In the genomic region with DNA sequence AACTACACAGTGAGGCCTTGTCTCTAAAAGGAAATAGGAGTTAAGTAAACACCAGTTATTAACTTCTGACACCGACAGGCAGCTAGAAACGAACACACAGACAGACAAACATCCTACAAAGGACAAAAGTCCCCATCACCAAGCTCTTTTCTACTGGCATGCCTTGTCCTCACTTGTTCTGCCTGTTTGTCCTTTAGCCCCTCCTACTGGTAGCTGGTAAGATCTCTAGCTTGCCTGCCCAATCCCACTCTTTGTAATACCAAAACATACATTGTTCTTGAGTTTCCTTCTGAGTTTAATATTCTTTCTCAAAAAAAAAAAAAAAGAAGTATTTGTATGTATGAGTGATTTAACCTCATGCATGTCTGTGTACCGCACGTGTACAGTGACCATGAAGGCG, we compare ENCODE assay signal across 11 mouse cellular contexts. TPM values are rescaled to one million over a fixed set of nuclear protein-coding genes. Genes with fewer than 3 reads are reported as not detected.
DNase-seq lines count a peak whose midpoint lies in the region; ATAC-seq and TF ChIP-seq lines count a peak whose summit lies in the region.
"Had no signal": no experiment of that assay in that cellular context is flagged by ENCODE, and none has a peak within 500 bp of the region (broad histone marks: within the 10 kb centered on the region; RNA-seq: fewer than 3 reads in every experiment).

No protein-coding gene starts in this region.

- peak; percentile 31 for TF ChIP-seq RAD21 in CH12.LX (IDR thresholded peaks at IDR 0.05; ENCODE audit: low read depth, low read length)

- H3K27ac ChIP-seq in kidney, postnatal 0 days: no peak overlapping the region
- H3K27ac ChIP-seq in CH12.LX (ENCODE audit: insufficient read depth, low read depth): no peak overlapping the region
- H3K27ac ChIP-seq: liver, embryonic 15.5 days had no signal

- no peak overlapping the region for H3K9ac ChIP-seq in kidney, postnatal 0 days (ENCODE audit: low read depth, low read length)
- H3K9ac ChIP-seq in CH12.LX (ENCODE audit: insufficient read depth, low read depth): no peak overlapping the region
- H3K9ac ChIP-seq: liver, embryonic 15.5 days had no signal

- TF ChIP-seq EP300 in CH12.LX (IDR thresholded peaks at IDR 0.05; ENCODE audit: low read length): no peak

- peak; percentile 57 for TF ChIP-seq CTCF in kidney, postnatal 0 days (IDR thresholded peaks at IDR 0.05; ENCODE audit: low read depth)
- TF ChIP-seq CTCF in CH12.LX (conservative IDR thresholded peaks at IDR 0.05 in 1 of 2, IDR thresholded peaks at IDR 0.05 in 1 of 2; ENCODE audit: low read depth in 2 of 2, low read length in 2 of 2): peak; percentile 16 to 58; a peak in 2 of 4 replicates

- peak; percentile 45 for DNase-seq in CD4-positive, CD25-positive, alpha-beta regulatory T cell, adult 2 months (ENCODE audit: low read depth, low spot score)
- peak; percentile 31 for DNase-seq in kidney, postnatal 0 days (ENCODE audit: low spot score)
- DNase-seq in kidney, postnatal 10 days: no peak
- peak; percentile 51 for DNase-seq in CH12.LX (ENCODE audit: extremely low read depth)
- DNase-seq in induced T-regulatory cell, adult 2 months (ENCODE audit: low read depth): peak; percentile 42
- no peak for DNase-seq in kidney, postnatal 4 days
- DNase-seq in heart, adult 8-10 months (ENCODE audit: low spot score): no peak

- 84% methylated on average over 5 of the region's 5 CpGs for WGBS in kidney, postnatal 0 days

- no peak overlapping the region for H3K4me3 ChIP-seq in kidney, postnatal 0 days (replicated peaks; ENCODE audit: low read depth, low read length)
- no peak overlapping the region for H3K4me3 ChIP-seq in CH12.LX (replicated peaks in 1 of 3; ENCODE audit: low read depth in 2 of 3, low read length in 2 of 3, poor library complexity in 1 of 3)
- H3K4me3 ChIP-seq: liver, embryonic 15.5 days had no signal

- no peaks in the 10 kb centered on the region for H3K4me1 ChIP-seq in kidney, postnatal 0 days (replicated peaks; ENCODE audit: insufficient read depth, low read length)
- no peaks in the 10 kb centered on the region for H3K4me1 ChIP-seq in CH12.LX (ENCODE audit: control insufficient read depth in 1 of 2, insufficient read depth in 2 of 2)
- H3K4me1 ChIP-seq: liver, embryonic 15.5 days had no signal

- H3K9me3 ChIP-seq in kidney, postnatal 0 days (replicated peaks; ENCODE audit: low read length): no peaks in the 10 kb centered on the region
- no peaks in the 10 kb centered on the region for H3K9me3 ChIP-seq in CH12.LX (replicated peaks; ENCODE audit: low read length)
- H3K9me3 ChIP-seq: liver, embryonic 15.5 days had no signal

- dilution Hi-C loops in CH12.LX (cut with MboI; ENCODE audit: extremely low pct_ligation_motif_present, extremely low pct_unique_long_range_greater_than_20kb, low sequenced_read_pairs): no loop called here

- TF ChIP-seq POLR2A in CH12.LX (IDR thresholded peaks at IDR 0.05; ENCODE audit: low read depth, low read length): no peak

- H3K27me3 ChIP-seq in kidney, postnatal 0 days (ENCODE audit: insufficient read depth, low read length): no peaks in the 10 kb centered on the region
- no peaks in the 10 kb centered on the region for H3K27me3 ChIP-seq in CH12.LX (replicated peaks)
- H3K27me3 ChIP-seq: liver, embryonic 15.5 days had no signal

- ATAC-seq in CD4-positive, CD25-positive, alpha-beta regulatory T cell, adult 4 months: no peak
- ATAC-seq in kidney, postnatal 0 days (replicated peaks; ENCODE audit: low FRiP score, low read depth): no peak
- ATAC-seq: activated CD4-positive, CD25-positive, alpha-beta regulatory T cell, adult 4 months had no signal

- H3K4me2 ChIP-seq in kidney, postnatal 0 days (ENCODE audit: low read length): no peak overlapping the region
- no peak overlapping the region for H3K4me2 ChIP-seq in CH12.LX (ENCODE audit: insufficient read depth, low read depth, poor library complexity, severe bottlenecking)
- H3K4me2 ChIP-seq: liver, embryonic 15.5 days had no signal

- H3K36me3 ChIP-seq in kidney, postnatal 0 days (ENCODE audit: insufficient read depth, low read length): peaks cover 49% of the 10 kb centered on the region
- peaks cover 68 to 91% of the 10 kb centered on the region in 2 experiments for H3K36me3 ChIP-seq in CH12.LX (replicated peaks in 1 of 2; ENCODE audit: control insufficient read depth in 1 of 2, insufficient read depth in 1 of 2, low read length in 1 of 2)

- peaks cover 25% of the 10 kb centered on the region for H3K79me2 ChIP-seq in CH12.LX (replicated peaks; ENCODE audit: control insufficient read depth, extremely low read depth, insufficient read depth, poor library complexity, severe bottlenecking)

- in situ Hi-C loops in CH12.LX (cut with MboI; ENCODE audit: low pct_ligation_motif_present, low pct_unique_long_range_greater_than_20kb, low sequenced_read_pairs): no loop called here

TF ChIP-seq in CH12.LX, 34 proteins besides CTCF, POLR2A, EP300 and RAD21:
- no peak for TF ChIP-seq USF2 (conservative IDR thresholded peaks at IDR 0.05; ENCODE audit: low read depth, low read length)
- peak; percentile 10; the same call in 1 of the 2 replicates for TF ChIP-seq SMC3 (IDR thresholded peaks at IDR 0.05; ENCODE audit: low read depth, low read length)
- no peak for TF ChIP-seq CHD1 (IDR thresholded peaks at IDR 0.05; ENCODE audit: low read depth, low read length)

RNA-seq across cellular contexts. Expression of a gene that starts 10.1 kb away (rescaled TPM):
- polyA plus RNA-seq in CD4-positive, CD25-positive, alpha-beta regulatory T cell, adult 4 months (2017; shearing (Covaris generic)): not detected
- 0.91 and 3.0 TPM in 2 replicates for polyA plus RNA-seq in kidney, postnatal 0 days (2015; fragmentation: Nextera tagmentation; extraction: Ambion mirVana)
- total RNA-seq in CH12.LX (2012; rRNA removed) (0.25 TPM in 1 of 2 replicates, not detected in the other), CH12.LX (2014; rRNA removed) (not detected in 2 replicates)
- 25.0 TPM in 2 replicates for polyA plus RNA-seq in CH12.LX (2012; ENCODE audit: insufficient read length, low read depth)
- not detected for total RNA-seq in heart, adult 8-10 months (2022)
- total RNA-seq: gastrocnemius, adult 18-20 months had no signal
- polyA plus RNA-seq: activated CD4-positive, CD25-positive, alpha-beta regulatory T cell, adult 4 months; liver, embryonic 15.5 days had no signal

RNA-seq across cellular contexts. Expression of a gene that starts 19.6 kb away (rescaled TPM):
- 100 to 1,000 TPM; 122 to 138 TPM for polyA plus RNA-seq in CD4-positive, CD25-positive, alpha-beta regulatory T cell, adult 4 months (2017; shearing (Covaris generic))
- 457 and 487 TPM in 2 replicates for polyA plus RNA-seq in kidney, postnatal 0 days (2015; fragmentation: Nextera tagmentation; extraction: Ambion mirVana)
- total RNA-seq in CH12.LX (2012; rRNA removed): 605 and 763 TPM in 2 replicates
- 1,124 and 1,127 TPM in 2 replicates for total RNA-seq in CH12.LX (2014; rRNA removed)
- 1,263 and 1,327 TPM in 2 replicates for polyA plus RNA-seq in CH12.LX (2012; ENCODE audit: insufficient read length, low read depth)
- 10 to 100 TPM; 30.5 to 40.3 (median 34.7) TPM for total RNA-seq in heart, adult 8-10 months (2022)

RNA-seq across cellular contexts. Expression of a gene that starts 19.7 kb away (rescaled TPM):
- polyA plus RNA-seq in CD4-positive, CD25-positive, alpha-beta regulatory T cell, adult 4 months (2017; shearing (Covaris generic)): 10 to 100 TPM; 42.2 to 67.6 TPM
- polyA plus RNA-seq in kidney, postnatal 0 days (2015; fragmentation: Nextera tagmentation; extraction: Ambion mirVana): 53.0 and 59.2 TPM in 2 replicates
- total RNA-seq in CH12.LX (2012; rRNA removed): 155 and 208 TPM in 2 replicates
- 196 and 199 TPM in 2 replicates for total RNA-seq in CH12.LX (2014; rRNA removed)
- polyA plus RNA-seq in CH12.LX (2012; ENCODE audit: insufficient read length, low read depth): 216 and 252 TPM in 2 replicates
- 10 to 100 TPM; 15.8 to 19.5 (median 17.7) TPM for total RNA-seq in heart, adult 8-10 months (2022)

RNA-seq across cellular contexts. Expression of a gene that starts 20.9 kb away (rescaled TPM):
- polyA plus RNA-seq in CD4-positive, CD25-positive, alpha-beta regulatory T cell, adult 4 months (2017; shearing (Covaris generic)): 10 to 100 TPM; 21.1 to 25.9 TPM
- 15.6 and 18.5 TPM in 2 replicates for polyA plus RNA-seq in kidney, postnatal 0 days (2015; fragmentation: Nextera tagmentation; extraction: Ambion mirVana)
- total RNA-seq in CH12.LX (2012; rRNA removed) (31.8 and 44.1 TPM in 2 replicates), CH12.LX (2014; rRNA removed) (29.1 and 34.4 TPM in 2 replicates)
- polyA plus RNA-seq in CH12.LX (2012; ENCODE audit: insufficient read length, low read depth): 39.9 and 42.9 TPM in 2 replicates
- 10 to 100 TPM; 10.8 to 15.7 (median 12.7) TPM for total RNA-seq in heart, adult 8-10 months (2022)

RNA-seq across cellular contexts. Expression of a gene that starts 33.2 kb away (rescaled TPM):
- 1 to 10 TPM; 1.6 to 3.2 TPM for polyA plus RNA-seq in CD4-positive, CD25-positive, alpha-beta regulatory T cell, adult 4 months (2017; shearing (Covaris generic))
- 13.1 and 13.5 TPM in 2 replicates for polyA plus RNA-seq in kidney, postnatal 0 days (2015; fragmentation: Nextera tagmentation; extraction: Ambion mirVana)
- total RNA-seq in CH12.LX (2012; rRNA removed) (10.3 and 12.1 TPM in 2 replicates), CH12.LX (2014; rRNA removed) (3.2 and 3.6 TPM in 2 replicates)
- 9.5 and 15.2 TPM in 2 replicates for polyA plus RNA-seq in CH12.LX (2012; ENCODE audit: insufficient read length, low read depth)
- total RNA-seq in heart, adult 8-10 months (2022): 10 to 100 TPM; 19.5 to 24.0 (median 20.8) TPM

Comparison
In these comparisons a context has a peak if more than half of its experiments do, and no peak if none do; other contexts are left out.
1. DNase-seq: peak in CD4-positive, CD25-positive, alpha-beta regulatory T cell, adult 2 months (single experiment), kidney, postnatal 0 days (single experiment), CH12.LX (single experiment) and induced T-regulatory cell, adult 2 months (single experiment); none in kidney, postnatal 10 days (single experiment), kidney, postnatal 4 days (0 of 2) and heart, adult 8-10 months (single experiment).